ENCODE assay signal across 24 mouse cellular contexts in genomic region chr19:25247858-25248552, GRCm38 (mm10). TPM values are rescaled to one million over a fixed set of nuclear protein-coding genes. Genes with fewer than 3 reads are reported as not detected.
"Had no signal": no experiment of that assay in that cellular context is flagged by ENCODE, and none has a peak within 500 bp of the region (broad histone marks: within the 10 kb centered on the region; RNA-seq: fewer than 3 reads in every experiment).

No protein-coding gene starts in this region.

- H3K4me1 ChIP-seq: hindbrain, embryonic 12.5 days had no signal

- ATAC-seq: hindbrain, embryonic 16.5 days; inflammation-experienced regulatory T-cells, adult 6 months; intestine, embryonic 15.5 days had no signal

- H3K4me2 ChIP-seq: heart, embryonic 12.5 days; hindbrain, embryonic 12.5 days; hindbrain, embryonic 14.5 days; intestine, embryonic 15.5 days had no signal

- H3K4me3 ChIP-seq: gastrocnemius, adult 2 months; heart, embryonic 10.5 days; heart, embryonic 12.5 days; hindbrain, embryonic 10.5 days; hindbrain, embryonic 12.5 days; intestine, embryonic 15.5 days; layer of hippocampus, adult 2 months; left cerebral cortex, adult 2 months; limb, embryonic 10.5 days; limb, embryonic 12.5 days had no signal

- H3K27me3 ChIP-seq: heart, embryonic 12.5 days; hindbrain, embryonic 12.5 days; intestine, embryonic 15.5 days; limb, embryonic 12.5 days had no signal

- H3K9me3 ChIP-seq: heart, embryonic 10.5 days; heart, embryonic 12.5 days; hindbrain, embryonic 10.5 days; hindbrain, embryonic 12.5 days; intestine, embryonic 15.5 days; limb, embryonic 10.5 days; limb, embryonic 12.5 days had no signal

- H3K27ac ChIP-seq: gastrocnemius, adult 2 months; heart, embryonic 10.5 days; hindbrain, embryonic 10.5 days; hindbrain, embryonic 12.5 days; hindbrain, embryonic 14.5 days; layer of hippocampus, adult 2 months; left cerebral cortex, adult 2 months; limb, embryonic 10.5 days; limb, embryonic 12.5 days had no signal

- H3K36me3 ChIP-seq: heart, embryonic 10.5 days; heart, embryonic 12.5 days; hindbrain, embryonic 10.5 days; hindbrain, embryonic 12.5 days; intestine, embryonic 15.5 days; limb, embryonic 10.5 days; limb, embryonic 12.5 days had no signal

- DNase-seq: gastrocnemius, adult 2 months; gastrocnemius, postnatal 10 days; gastrocnemius, postnatal 25 days; heart, adult 18-20 months; heart, postnatal 10 days; heart, postnatal 4 days; kidney, adult 18-20 months; kidney, adult 8-10 months; kidney, postnatal 10 days; kidney, postnatal 25 days; kidney, postnatal 4 days; liver had no signal

- H3K9ac ChIP-seq: heart, embryonic 12.5 days; hindbrain, embryonic 12.5 days; hindbrain, embryonic 14.5 days; intestine, embryonic 15.5 days; limb, embryonic 12.5 days had no signal

RNA-seq across cellular contexts. Expression of gene Kank1, which starts 11.2 kb away (rescaled TPM):
- polyA plus RNA-seq: inflammation-experienced regulatory T-cells, adult 6 months had no signal
